Mouse (Mus musculus) hematopoietic stem cell, adult 5-6 weeks (primary cell): ENCODE results near the gene Ptprn2. TPM values are rescaled to one million over a fixed set of nuclear protein-coding genes. Genes with fewer than 3 reads are reported as not detected.

Experiments used
- ATAC-seq, 2 experiments: fragments of 125-278 bp in 1 of 2; replicated peaks in 1 of 2; 2 replicates each; pipeline ENCODE4 v1.8.0; 2016 to 2017; ENCODE audit warnings: inconsistent platforms in 2 of 2, mild to moderate bottlenecking in 2 of 2, moderate number of reproducible peaks in 2 of 2, low read depth in 1 of 2, moderate TSS enrichment in 1 of 2; ENCODE audit not compliant: low FRiP score in 2 of 2, poor library complexity in 2 of 2, severe bottlenecking in 2 of 2, insufficient read depth in 1 of 2, low TSS enrichment in 1 of 2
- total RNA-seq: library from RNA; stranded (forward); fragments of 172-1452, 232-1000 nt; gene quantifications from 2 replicates; pipeline ENCODE4 v1.2.3, GENCODE M21; 2017

The Ptprn2 gene
- total RNA-seq, 1 experiment from 2014 or later = not detected

DNA sequence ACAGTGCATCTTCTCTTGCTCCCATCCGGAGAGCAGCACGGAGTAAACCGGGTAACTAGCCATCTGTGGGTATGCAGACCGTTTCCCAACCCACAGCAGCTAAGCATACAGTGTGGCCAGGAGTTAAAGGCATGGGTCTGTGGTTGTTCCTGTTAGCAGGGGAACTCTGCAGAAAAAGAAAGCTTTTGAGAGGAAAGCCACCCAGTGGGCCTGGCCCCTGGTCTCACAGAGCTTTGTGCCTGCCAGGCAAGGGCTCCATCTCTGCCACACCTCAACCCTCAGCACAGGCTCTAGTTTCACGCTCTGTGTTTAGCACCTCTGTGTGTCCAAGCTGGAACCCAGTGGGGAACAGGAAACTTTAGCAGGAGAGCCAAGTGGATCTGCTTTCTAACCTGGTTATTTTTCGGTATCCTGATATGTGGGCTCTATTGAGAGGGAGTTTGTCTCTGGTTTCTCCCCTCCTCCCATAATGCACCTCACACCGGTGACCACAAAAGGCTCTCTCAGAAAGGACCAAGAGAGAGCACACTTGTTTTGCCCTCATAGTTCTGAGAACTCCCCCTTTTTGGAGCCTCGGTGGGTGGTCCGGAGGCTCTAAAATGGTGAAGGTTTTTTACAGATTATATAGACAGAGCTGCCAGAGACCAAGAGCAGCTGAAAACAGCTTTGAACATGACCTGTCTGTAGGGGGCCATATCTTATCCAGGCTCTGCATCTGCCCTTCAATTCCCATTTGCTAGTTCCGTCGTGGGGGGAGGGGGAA, 766.3 kb downstream of the Ptprn2 start:
- peak; percentile 39 for ATAC-seq

DNA sequence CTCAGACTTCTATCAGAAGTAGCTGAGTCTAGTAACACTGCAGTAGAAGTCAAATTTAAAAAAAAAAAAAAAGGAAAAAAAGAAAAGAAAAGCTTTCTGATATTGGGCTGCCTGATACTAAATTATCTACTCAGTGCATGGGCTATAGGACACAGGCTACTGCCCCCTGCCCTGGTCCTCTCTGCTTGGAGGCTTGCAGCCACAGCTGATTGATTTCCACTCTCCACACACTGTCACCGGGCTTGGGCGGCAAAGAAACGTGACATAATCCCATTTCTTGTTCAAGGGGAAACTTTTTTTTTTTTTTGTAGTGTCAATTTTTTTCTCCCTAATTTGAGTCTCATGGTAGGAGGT, 766.9 kb downstream of the Ptprn2 start:
- peak in 1 of 2 experiments; percentile 21; a peak in 1 of 4 replicates for ATAC-seq

DNA sequence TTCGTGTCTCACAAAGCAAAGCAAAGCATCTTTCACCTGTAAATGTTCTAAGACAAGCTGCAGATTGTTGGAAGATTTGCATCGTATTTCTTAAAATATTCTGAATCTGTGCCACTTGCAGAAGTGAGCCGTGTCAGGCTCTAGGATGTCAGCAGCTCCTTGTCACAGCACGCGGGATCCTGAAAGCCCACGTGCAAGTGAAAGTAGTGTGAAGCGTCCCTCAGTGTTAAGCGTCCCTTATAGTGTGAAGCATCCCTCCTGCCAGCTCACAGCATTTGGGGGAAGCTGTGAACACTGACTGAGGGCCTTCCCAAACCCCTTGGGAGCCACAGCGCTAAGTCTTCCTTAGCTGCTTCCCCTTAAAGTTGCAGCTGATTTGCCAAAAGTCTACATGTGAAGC, 768.8 kb downstream of the Ptprn2 start:
- no peak for ATAC-seq

DNA sequence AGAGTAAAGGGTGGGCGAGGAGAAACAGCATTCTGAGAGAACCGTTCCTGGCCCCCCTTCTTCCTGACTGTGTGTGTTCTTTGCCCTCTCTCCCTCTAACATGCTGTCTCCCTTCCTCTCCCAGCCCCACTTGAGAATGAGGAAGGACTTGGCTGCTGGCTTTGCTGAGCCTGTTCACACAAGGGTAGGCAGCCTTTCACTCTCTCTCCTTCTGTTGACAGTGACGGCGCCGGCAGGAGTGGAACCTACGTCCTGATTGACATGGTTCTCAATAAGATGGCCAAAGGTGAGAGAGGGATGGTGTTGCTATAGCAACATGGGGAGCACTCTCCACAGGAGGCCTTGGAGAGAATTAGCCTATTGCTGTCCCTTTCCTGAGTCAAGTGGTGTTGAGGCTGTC, 769.8 kb downstream of the Ptprn2 start:
- ATAC-seq = peak; percentile 70 to 75

DNA sequence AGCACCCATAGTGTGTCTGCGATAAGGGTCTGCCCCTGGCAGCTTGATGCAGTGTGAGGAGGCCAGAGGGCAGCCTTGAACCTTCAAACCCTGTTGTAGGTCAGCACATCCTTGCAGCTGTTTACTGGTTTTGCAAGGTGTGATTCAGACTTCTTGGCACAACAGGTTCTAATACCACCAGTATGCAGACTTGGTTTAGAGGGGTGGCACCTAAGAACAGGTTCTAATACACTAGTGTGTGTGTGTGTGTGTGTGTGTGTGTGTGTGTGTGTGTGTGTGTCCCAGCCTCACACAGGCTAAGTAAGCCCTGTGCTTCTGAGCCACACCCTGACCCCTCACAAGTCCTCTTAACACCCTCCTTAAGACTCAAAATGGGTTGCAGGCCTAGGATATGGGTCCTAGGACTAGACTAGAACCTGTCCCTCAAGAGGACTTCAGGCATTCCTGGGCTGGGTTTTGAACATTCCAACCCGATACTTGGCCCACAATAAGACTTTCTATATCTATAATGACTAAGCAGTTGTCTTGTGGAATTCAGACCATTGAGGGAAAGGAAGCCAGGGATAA, 770.3 kb downstream of the Ptprn2 start:
- ATAC-seq = no peak

DNA sequence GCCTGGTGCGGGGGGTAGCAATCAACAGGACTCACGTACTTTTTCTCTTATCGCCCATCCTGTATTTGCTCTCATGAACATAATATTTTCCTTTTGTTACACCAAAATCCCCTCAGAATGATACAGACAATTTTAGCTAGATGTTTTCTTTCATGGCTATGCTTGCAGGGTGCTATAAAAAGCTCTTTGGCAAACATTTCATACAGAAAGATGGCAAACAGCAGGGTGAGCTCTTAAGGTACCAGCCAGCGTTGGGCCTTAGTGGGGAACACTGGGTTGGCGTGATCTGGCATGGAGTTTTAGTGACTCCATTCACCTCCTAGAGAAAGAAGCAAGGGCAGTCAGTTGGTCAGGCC, 771.3 kb downstream of the Ptprn2 start:
- ATAC-seq = no peak

DNA sequence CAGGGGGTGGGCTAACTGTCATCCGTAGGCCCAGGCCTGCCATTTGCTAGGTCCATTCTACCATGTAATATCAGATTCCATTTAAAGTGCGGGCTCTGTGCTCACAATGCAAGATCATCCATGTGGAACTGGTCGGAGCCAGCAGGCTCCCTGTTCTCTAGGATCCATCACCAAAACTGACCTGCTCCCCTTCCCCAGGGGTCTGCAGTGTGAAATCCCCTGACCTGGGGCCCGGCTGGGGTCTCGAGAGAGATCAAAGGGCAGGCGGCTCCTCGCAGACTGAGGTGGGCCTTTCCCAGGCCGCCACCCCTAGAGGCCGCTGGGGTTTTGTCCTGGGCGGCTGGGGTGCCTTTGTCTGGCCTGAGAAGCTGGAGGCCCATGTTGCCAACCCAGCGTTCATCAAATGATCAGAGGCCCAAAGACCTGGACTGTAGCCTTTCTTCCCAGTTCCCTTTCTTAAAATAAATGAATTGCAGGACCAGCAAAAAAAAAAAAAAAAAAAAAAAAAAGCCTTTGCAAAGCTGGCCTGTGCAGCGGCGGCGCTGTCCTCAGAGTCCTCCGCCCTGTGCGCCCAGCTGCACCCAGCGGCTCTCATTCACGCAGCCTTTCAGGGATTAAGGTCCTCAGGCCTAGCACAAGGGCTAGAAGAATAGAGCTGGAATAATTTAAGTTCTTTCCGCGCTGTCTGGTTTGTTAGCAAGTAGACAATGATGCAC, 771.8 kb downstream of the Ptprn2 start:
- no peak for ATAC-seq

DNA sequence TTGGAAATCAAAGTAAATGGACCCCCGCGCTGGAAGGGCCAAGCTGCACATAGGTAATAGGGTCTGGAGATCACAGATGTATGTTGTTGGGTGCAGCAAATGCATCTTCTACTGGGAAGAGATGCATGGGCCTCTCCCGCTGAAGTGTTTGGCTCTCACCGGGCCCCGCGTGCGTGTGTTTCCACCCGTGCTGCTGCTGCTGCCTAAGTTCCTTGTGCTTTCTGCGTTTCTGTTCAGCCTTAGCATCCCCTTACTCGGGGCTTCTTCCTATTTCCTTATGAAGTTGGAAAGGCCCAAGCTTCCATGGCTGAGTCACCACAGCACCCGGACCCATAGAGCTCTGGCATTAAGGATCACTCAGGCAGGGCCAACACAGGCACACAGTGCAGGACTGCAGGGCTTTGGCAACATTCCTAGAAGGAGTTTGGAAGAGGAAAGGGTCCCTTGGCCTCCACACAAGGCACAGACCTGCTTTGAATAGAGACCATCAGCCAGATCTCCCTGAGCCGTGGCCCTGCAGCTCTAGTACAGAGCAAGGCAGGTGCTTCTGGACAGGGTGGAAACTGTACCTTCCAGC, 772.5 kb downstream of the Ptprn2 start:
- ATAC-seq = no peak

DNA sequence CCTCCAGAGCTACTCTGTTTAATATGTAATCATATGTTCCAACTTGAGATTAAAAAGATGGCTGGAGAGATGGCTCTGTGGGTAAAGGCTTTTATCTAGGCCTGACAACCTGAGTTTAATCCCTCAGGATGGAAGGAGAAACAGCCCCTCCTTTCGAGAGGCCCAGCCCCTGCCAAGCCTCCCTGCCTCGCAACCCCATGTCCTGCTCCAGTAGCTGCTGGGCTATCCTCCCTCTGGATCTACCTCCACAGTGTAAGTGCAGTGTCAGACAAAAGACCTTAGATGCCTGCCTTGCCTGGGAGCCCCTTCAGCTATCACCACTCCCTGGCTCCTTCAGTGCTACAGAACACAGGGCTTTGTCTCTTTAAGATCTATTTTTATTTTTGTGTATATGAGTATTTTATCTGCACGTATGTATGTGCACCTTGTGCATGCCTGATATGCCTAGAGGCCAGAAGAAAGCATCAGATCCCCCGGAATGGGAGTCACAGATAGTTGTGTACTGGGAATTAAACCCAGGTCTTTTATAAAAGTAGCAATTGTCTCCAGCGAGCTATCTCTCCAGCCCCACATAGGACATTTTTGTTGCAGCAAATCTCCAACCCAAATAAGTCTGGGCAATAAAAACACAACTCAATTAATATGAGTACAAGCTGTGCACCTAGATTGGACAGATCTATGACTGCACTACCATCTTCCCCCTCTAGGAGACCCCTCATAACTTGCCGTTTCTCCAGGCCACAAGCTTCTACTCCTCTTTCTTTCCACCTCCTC, 775.1 kb downstream of the Ptprn2 start:
- ATAC-seq = no peak

DNA sequence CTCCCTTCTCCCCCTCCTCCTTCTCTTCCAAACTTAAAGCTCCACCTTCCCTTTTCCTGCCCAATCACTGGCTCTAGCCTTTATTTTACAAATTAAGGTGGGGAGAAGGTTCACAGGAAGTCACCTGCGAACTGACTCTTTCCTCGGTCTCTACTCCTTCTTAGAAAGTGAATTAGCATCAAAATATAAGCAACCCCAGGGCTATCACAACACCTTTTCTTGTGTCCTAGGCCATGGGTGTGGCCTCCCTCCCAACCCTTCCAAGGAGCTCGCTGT, 775.6 kb downstream of the Ptprn2 start:
- no peak for ATAC-seq

DNA sequence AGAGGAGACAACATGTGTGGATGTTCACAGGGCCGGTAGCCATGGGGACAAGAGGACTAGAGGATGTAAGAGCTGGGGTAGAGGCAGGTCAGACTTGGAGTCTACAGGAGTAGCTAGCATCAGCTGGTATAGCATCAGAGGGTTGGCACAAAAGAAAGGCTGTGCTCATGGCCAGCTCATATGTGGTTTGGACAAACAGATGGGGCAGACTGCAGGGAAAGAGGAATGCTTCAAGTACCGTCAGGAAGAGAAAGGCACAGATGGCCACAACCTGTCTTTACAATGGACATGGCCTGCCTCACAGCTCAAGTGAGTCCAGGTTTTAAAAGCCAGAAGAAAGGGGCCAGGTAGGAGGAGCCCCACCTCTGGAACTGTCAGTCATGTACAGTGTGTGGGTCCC, 776.5 kb downstream of the Ptprn2 start:
- no peak for ATAC-seq

DNA sequence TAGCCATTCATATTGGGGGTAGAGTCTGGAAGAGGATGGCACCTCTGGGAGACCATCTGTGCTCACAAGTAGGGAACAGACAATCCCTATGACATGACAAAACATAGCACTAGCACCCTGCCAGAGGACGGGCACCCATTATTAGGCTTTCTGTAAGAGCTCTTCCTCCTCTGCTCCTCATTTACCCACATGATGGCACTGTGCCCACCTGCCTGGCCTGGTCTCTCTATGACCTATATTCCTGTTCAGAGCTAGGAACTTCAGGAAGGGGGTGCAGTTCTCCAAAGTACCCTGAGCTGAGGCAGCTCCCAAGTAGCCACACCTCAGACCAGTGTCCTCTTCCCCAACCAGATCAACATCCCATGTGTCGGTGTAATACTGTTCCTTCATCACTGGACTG, 777.6 kb downstream of the Ptprn2 start:
- no peak for ATAC-seq

DNA sequence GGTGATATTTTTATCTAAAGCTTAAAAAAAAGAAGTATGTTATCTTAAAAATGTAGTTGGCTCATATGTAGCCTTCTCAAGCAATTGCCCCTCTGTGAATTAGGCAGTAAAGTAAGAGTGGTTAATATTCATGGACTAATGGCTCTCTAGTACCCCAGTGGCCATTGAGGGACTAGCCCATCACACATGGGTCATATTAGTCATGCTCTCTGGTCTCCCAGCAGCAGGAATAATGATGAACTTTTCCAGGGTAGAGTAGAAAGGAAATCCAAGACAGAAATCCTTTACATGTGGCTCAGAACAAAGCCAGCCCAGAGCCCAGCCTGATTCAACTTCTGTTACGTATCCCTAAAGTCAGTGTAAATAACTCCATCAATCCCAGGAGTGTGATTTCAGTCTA, 779.7 kb downstream of the Ptprn2 start:
- no peak for ATAC-seq

DNA sequence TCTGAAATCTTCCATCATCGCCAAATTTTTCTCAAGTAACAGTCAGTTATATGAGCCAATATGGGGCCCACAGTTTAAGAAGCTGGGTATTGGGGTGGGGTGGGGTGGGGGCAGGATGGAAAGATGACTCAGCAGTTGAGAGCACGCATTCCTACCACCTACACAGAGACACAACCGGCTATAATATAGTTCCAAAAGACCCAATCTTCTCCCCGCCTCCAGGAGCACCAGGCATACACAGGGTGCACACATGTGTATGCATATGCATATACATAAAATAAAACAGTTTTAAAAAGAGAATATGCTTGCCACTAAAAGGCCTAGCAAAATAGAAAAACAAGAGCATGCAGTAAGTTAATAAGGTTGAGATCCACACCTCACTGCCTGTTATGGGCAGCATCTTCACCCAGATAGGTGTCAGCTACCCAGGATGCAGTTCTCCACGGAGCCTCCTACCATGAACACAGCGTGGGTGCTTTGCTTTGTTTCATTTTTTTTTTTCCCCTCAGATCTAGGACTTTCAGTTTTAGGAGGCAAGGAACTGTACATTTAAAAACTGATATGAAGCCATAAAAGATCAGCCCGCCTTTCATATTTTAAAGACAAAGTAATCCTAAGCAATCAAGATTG, 783.1 kb downstream of the Ptprn2 start:
- no peak for ATAC-seq

DNA sequence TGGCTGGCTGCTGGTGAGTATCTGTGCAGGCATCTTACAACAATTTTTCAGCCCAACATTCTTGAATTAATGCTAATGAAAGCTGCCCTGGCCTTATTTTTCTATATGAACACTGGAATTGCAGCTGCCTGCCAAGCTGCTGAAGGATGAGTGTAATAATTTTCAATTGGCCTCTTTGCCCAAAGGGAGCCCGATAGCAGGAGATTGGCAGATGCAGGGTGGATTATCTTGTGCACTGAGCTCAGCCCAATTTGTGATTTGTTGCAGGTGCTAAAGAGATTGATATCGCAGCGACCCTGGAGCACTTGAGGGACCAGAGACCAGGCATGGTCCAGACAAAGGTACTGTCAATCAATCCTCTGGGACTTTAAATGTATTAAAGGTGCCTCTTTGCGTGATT, 783.8 kb downstream of the Ptprn2 start:
- no peak for ATAC-seq

DNA sequence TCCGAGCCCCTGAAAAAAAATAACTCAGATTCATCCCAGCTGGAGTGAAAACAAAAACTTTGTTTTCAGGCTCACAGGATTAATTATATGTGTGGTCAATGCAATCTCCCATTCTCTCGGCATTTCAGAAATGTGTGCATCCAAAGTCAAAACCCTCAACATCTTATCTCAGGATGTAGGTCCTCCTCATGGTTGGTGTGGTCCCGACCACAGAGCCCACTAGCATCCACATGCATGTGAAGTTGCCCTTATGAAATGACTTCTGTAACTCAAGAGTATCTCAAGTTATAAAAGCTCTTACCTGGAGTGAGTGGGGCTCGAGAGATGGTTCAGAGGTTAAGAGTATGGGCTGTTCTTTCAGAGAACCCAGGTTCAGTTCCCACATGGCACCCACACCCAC, 784.7 kb downstream of the Ptprn2 start:
- peak; percentile 21 to 33; a peak in 2 of 4 replicates for ATAC-seq

DNA sequence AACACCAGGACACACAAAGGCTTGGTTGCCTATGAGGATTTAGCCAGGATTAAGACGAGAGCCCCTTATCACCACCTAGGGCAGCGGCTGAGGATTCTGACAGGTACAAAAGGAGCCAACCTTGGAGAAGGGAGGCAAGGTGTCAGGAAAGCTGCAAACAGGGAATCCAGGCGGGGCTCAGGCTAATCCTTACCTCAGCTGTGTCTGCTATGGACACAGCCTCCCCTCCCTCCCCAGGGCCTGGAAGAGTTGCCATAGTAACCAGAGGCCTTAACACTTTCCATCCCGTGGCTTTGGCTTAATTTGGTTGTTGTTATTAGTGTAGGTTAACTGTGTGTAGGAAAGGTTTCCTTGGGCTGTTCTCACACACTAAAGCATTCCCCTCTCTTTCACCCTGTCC, 787.6 kb downstream of the Ptprn2 start:
- no peak for ATAC-seq

DNA sequence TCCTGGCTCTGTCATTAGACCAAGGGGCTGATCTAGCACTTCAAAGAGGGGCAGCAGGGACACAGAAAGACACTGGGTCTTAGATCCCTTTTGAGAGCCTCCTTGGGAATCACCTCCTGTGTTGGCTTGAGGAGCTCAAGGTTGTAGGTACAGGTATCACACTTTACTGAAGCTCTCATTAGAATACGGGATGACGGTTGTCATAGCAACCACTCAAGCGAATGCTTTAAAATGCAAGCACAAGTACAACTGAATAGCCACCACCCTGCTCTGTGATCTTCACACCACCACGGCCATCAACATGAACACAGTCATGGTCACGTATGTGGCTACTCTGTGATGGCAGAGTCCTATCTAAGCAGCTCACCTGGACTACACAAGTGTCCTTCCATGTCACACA, 789.1 kb downstream of the Ptprn2 start:
- ATAC-seq = no peak
